Mouse (Mus musculus) embryo, embryonic 11.5 days (tissue): ENCODE measurements around the gene Tesk1.
A peak's percentile ranks its signal among the peaks of the same experiment; 100 is the strongest.

Source experiments
- DNase-seq: peaks from one replicate; pipeline ENCODE4 v3.0.0-alpha.2; 2012; ENCODE audit warnings: low read depth, low spot score

Gene Tesk1

GRCm38 (mm10) chr4:43441639-43442038, at the start of gene Tesk1:
Tesk1 (plus strand) TSS chr4:43441939.
- no peak for DNase-seq

- no peak for DNase-seq
These were observed 47.3 kb upstream of the Tesk1 start for GRCm38 (mm10) chr4:43394345-43394891.

GRCm38 (mm10) chr4:43395147-43395546, 46.6 kb upstream of the Tesk1 start:
- DNase-seq, result no peak

GRCm38 (mm10) chr4:43395836-43396235, 45.9 kb upstream of the Tesk1 start:
- no peak for DNase-seq

GRCm38 (mm10) chr4:43396381-43396780, 45.4 kb upstream of the Tesk1 start:
- DNase-seq, result no peak

GRCm38 (mm10) chr4:43398014-43398413, 43.7 kb upstream of the Tesk1 start:
- DNase-seq, result no peak

- DNase-seq, result no peak
These were observed 42.9 kb upstream of the Tesk1 start for GRCm38 (mm10) chr4:43398829-43399331.

- no peak for DNase-seq
These were observed 42.2 kb upstream of the Tesk1 start for GRCm38 (mm10) chr4:43399391-43400131.

GRCm38 (mm10) chr4:43400976-43401375, 40.8 kb upstream of the Tesk1 start:
- DNase-seq, result no peak

GRCm38 (mm10) chr4:43401486-43401885, 40.3 kb upstream of the Tesk1 start:
- DNase-seq, result no peak

- DNase-seq, result no peak
These were observed 39.5 kb upstream of the Tesk1 start for GRCm38 (mm10) chr4:43402212-43402611.

GRCm38 (mm10) chr4:43404697-43405096, 37.0 kb upstream of the Tesk1 start:
- DNase-seq, result no peak

GRCm38 (mm10) chr4:43406162-43406971, 35.4 kb upstream of the Tesk1 start:
- peak; percentile 77 for DNase-seq

GRCm38 (mm10) chr4:43407071-43407920, 34.4 kb upstream of the Tesk1 start:
- DNase-seq, result no peak

GRCm38 (mm10) chr4:43414761-43415160, 27.0 kb upstream of the Tesk1 start:
- DNase-seq, result no peak

GRCm38 (mm10) chr4:43415221-43416070, 26.3 kb upstream of the Tesk1 start:
- no peak for DNase-seq

GRCm38 (mm10) chr4:43416071-43416490, 25.7 kb upstream of the Tesk1 start:
- DNase-seq, result no peak

- no peak for DNase-seq
These were observed 24.3 kb upstream of the Tesk1 start for GRCm38 (mm10) chr4:43417269-43418062.

GRCm38 (mm10) chr4:43418450-43418849, 23.3 kb upstream of the Tesk1 start:
- DNase-seq, result no peak
